Mouse (Mus musculus) liver, adult (tissue): ENCODE measurements around the gene Tmem167b.
A peak's percentile ranks its signal among the peaks of the same experiment; 100 is the strongest.

Experiments used
- GATA4 ChIP-seq: IDR thresholded peaks from 2 replicates; pipeline ENCODE4 v1.6.1; 2014; ENCODE audit warnings: mild to moderate bottlenecking, low read length; ENCODE audit not compliant: insufficient replicate concordance

Gene Tmem167b

DNA sequence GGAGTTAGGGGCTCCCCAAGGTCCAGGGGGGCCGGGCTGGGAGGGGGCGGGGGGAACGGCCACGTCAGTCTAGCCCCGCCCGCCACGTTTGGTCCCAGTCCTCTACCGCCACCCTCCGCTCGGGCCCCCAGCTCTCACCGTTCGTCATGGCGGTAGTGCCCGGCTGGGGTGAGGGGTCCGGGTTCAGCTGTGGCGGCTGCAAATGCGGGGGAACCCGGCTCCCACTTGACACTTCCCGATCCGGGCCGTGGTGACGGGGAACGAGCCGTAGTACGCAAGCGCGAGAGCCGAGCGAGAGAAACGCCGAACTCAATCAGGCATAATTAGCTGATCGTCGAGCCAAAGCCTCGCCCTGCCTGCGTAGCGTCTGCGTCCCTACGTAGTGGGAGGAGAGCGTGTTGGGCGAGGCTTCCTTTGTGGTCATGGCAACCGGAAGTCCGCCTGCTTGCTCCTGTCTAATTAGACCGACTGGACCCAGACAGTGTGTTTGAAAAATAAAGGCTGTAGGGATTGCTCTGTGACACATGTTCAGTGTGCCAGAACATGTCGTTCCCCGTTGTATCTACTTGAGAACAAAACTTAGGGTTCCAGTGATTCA lies at the start of gene Tmem167b:
Gene Tmem167b, minus strand, starts transcription at position 334 of the 598 bp plus-strand sequence.
- peak; percentile 59; the same call in 1 of the 2 replicates for TF ChIP-seq GATA4

DNA sequence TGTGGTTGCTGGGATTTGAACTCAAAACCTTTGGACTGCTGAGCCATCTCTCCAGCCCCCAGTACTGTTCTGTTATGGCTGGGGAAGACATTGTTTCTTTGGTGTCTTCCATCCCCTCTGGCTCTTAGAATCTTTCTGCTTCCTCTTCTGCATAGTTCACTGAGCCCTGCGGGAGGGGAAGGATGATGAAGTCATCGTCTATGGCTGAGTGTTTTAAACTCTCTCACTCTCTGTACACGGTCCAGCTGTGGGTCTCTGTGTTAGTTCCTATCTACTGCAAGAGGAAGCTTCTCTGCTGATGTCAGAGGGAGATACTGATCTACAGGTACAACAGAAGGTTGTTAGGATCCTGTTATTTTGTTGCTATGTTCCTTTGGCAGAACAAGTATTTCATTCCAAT lies 46.6 kb upstream of the Tmem167b start:
- no peak for TF ChIP-seq GATA4

DNA sequence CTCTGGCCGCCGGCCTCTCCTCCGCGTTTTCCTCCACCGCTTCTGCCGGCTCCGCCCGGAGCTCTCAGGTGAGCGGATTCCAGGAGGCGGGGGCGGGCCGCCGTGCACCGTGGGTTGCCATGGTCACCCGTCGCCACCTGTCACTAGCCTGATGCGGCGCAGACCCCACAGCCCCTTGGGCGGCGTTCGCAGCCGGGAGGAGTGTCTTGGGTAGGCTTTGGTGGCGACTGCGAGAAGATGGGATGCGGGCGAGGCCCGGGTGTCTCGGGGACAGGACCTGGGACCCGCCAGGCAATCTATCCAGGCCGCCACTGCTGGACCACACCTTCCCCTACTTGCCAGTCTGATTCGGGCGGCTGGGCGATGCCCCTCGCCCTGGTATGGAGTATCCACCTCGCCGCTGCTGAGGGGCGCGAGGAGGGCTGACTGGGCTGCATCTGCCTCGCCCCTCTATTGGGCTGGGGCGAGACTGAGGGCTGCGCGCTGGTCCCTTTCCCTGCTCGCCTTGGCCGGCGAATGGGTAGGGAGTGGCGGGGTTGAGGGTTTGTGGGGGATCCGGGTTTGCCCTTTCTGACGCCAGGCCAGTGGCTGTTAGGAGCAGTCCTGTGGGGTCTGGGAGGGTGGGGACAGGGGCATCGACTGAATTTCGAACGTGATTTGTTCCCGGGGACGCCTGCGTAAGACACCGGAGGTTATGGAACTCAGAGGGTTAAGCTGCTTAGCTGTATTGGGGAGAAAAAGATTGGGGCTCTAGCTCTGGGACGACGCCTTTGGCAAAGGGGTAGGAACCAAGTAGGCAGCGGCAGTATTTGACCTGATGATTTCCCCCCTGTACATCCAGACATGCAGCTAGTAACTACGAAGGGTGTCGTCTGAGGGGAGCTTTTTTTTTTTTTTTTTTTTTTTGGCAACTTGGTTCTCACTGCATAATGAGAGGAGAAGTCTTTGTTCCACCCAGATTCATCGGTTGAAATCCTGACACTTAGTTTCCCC lies 29.6 kb upstream of the Tmem167b start:
- TF ChIP-seq GATA4: no peak

DNA sequence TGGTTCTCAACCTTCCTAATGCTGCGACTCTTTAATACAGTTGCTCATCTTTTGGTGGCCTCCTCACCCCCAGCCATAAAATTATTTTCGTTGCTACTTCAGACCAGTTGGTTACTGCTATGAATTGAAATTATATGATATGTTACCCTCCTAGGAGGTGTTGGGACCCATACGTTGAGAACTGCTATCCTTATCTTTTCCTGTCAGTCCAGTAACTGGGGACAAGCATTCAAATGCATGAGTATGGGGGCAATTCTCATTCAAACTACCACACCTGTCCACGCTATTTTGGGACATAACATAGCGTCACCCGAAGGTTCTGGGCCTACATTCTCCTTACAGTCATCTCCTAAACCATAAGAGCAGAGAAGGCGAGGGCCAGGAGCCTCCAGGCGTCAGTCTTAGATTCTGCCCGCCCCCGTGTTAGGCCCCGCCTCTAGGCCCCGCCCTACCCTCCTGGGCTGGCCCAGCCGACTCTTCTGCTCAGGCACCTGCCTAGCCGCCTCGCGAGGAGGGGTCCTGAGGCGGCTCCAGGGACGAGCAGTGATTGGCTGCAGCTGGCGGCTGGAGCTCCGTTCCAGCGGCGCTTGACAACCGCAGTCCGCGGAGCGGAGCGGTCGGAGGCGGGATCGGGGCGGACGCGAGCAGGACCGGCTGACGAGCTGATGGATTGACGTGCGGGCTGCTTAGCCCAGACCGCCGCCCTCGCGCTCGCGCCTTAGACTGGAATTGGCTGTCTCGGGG lies 28.7 kb upstream of the Tmem167b start, which contains the start of gene Wdr47:
Gene Wdr47, plus strand, starts transcription at position 494 of the 744 bp plus-strand sequence.
- peak; percentile 8; the same call in 1 of the 2 replicates for TF ChIP-seq GATA4

DNA sequence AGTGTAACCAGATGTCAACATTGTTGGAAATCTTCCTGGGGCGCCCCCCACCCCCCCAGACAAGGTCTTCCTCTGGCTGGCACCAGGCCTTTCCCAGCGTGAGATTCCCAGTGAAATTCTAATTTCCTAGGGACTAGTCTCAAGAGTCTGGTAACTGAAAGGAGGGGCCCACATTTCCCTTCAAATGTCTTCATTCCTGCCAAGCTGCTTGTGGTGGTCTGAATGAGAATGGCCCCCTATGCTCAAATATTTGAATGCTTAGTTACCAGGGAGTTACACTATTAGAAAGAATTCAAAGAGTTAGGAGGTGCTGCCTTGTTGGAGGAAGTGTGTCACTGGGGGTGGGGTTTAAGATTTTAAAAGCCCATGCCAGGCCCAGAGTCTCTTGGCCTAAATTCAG lies 26.2 kb upstream of the Tmem167b start:
- TF ChIP-seq GATA4: no peak

DNA sequence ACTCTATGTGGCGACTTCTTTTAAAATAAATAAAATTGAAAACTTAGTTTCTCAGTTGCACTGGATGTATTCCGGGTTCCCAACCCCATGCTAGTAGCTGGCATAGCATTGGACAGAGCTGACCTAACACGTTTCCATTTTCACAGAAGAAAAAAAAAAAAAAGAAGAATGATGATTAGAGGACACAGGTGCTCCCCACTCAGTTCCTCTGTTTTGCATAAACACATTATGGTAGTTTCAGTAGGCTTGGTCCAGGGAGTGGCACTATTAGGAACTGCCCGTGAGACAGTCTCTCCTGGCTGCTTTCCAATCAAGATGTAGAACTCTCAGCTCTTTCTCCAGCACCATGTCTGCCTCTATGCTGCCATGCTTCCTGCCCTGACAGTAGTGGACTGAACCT lies 22.3 kb upstream of the Tmem167b start:
- TF ChIP-seq GATA4: no peak

DNA sequence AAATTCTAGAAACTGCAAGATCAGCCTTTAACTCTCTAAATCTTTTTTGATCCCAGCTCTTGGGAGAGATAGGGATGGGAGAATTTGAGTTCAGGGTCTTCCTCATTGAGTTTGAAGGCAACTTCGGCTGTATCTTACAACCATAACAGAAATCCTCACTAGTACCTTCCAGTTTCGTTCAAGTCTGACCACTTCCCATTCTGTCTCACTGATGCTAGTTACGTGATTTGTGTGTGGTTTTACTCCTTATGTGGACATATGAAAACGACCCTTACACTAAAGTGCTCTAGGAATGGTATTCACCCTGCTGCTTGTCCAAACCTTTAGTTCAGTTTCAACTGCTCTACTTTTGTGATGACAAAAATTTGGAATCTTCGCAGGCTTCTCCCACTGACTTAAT lies 11.8 kb upstream of the Tmem167b start:
- no peak for TF ChIP-seq GATA4

DNA sequence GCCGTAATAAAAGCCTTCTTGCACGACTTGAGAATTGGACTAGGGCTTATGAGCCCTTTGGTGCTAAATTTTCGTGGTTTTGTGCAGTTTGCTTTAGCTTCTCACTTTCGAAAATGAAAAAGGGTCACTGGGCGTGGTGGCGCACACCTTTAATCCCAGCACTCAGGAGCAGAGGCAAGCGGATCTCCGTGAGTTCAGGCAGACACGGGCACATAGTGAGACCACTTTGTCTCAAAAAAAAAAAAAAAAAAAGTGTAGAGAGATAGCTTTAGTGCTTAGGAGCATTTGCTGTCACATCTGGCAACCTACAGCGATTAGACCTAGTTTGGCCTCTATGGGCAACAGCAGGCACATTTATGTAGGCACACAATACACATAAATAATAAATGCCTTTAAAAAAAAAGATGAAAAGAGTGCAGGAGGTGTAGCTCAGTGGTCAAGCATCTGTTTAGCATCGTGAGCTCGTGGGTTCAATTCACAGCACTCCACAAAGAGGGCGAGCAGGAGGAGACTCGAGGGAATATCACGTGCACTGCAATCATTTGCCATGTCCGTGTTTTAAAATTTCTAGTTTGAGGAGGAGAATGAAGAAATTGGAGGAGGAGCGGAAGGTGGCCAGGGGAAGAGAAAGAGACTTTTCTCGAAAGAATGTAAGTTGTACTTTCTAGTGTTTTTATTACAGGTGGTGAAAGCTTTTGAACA lies 10.2 kb upstream of the Tmem167b start:
- TF ChIP-seq GATA4: no peak

DNA sequence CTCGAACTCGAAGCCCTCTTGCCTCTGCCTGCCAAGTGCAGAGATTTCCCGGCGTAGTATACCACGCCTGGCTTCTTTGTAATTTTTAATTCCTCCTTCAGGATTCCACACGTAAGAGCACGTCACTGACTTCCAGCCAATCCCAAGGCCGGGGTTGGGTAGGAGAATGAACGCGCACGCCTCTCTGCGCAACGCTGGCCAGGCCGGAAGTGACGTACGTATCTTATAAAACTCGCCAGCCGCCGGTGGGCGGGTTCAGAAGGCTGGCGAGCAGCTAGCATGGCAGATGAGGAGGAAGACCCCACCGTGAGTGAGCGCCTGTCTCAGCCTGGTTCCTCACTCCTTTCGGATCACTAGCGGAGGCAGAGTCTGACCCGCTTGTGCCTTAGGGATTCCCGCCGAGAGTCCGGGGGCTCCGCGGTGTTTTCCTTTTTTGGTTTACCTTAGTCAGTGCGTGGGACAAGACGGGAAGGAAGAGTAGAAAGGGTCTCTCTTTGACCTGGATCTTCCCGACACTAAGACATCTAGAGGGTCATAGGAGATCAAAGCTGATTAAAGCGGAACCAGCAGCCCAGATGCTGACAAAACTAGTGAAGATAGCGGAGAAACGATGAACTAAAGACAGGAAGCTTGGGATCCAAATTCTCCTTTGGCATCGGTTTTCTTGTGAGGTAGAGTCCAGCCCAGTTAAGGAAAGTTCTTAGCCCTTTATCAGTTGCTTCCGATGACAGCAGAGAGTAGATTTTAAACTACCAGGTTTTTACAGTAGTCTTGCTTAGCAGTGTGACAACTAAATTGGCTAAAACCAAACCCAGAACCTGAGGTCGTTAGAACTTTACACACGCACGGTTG lies 9.4 kb upstream of the Tmem167b start, which contains the start of gene Taf13:
Gene Taf13, plus strand, starts transcription at position 256 of the 852 bp plus-strand sequence.
- TF ChIP-seq GATA4: no peak; the same call in 1 of the 2 replicates

DNA sequence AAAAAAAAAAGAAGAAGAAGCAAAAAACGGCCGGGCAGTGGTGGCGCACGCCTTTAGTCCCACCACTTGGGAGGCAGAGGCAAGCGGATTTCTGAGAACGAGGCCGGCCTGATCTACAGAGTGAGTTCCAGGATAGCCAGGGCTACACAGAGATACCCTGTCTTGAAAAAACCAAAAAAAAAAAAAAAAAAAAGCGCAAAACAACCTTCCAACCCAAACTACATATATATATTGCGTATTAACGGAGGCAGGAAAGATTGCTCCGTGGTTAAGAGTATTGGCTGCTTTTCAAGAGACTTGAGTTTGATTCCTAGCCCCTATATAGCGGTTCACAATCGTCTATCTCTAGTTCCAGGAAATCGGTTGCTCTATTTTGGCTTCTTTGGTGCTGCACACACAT lies 8.5 kb upstream of the Tmem167b start:
- TF ChIP-seq GATA4: no peak

DNA sequence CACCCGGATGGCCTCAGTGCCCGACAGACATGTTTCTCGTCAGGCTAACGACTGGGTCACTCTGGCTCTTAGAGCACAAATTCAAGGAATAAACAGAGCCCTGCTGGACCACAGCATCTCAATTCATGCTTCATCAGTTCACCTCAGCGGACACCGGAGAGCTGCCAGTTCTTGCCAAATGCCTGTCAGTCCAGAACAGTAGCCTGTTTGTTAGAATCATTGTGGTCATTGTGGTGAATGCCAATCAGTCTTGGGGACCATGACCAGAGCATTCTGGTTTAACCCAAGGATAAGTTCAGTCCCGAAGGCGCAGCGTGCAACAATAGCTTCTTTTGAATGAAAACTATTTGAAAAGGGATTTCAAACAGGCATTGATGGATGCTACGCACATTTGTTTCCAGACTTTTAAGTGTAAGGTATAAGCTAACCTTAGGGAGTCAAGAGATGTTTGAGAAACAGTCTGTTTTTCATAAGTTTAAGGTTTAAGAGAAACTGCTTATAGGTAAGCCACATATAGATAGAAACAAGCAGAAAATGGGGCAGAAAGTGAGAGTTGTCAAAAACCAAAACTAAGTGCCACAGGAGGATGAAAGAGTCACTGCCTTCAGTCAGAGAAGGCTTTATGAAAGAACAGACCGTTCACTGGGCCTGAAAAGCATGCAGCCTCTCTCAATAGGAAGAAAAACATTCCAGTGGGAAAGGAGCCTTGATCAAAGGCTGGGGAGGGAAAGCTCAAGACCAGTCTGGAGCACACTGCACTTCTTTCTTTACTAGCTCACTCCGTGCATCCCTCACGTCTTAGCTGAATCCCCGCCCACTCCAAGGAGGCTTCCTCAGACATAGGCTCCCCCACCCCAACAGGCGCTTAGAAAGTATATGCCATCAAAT lies 6.0 kb upstream of the Tmem167b start:
- no peak for TF ChIP-seq GATA4

DNA sequence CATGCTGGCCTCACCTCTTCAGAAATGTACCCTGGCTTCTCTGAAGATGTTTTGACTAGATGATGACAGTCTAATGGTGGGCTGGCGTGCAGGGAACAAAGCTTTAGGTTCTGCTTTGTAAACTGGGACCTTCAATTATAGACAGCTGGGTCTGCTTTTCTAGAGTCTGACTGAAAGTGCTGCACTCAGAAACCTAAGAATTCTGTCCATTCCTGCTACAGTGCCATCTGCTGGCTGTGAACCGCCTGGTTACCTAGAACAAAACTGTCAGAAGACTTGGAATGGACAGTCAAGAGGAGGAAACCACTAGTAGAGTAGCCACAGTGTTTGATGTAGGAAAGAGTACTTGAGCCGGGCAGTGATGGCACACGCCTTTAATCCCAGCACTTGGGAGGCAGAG lies 1.0 kb upstream of the Tmem167b start:
- no peak for TF ChIP-seq GATA4

DNA sequence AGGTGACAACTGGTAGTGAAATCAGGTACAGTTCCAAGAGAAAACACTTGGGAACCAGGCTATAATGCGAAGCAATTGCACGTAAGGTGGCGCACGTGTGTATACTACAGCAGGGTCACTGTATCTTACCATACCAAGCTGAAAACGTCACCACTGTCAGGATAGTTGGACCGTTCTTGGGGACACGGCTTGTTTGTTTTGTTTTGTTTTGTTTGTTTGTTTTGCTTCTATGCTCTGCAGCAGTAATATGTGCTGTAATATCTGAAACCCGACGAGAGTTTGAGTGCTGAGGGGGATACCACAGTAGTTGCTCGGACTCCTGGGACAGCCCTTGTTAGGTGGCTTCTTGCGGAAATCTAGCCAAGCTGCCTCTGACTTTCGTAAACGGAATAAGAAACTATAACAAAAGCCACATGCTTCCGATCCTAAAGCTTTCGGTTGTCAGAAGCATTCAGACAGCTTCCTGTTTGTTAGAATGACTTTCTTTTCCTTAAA lies 558 bp upstream of the Tmem167b start:
- no peak for TF ChIP-seq GATA4
